Mouse (Mus musculus) embryo, embryonic 9.5 days (tissue): ENCODE results near the gene Gm8050.
"Not testable (repeated sequence)": the region's sequence is repeated elsewhere in the genome, so short reads cannot be mapped to it uniquely, and the experiment has no call there.

Experiments
- DNase-seq: peaks from one replicate; pipeline ENCODE4 v3.0.0-alpha.2; 2017; ENCODE audit errors: extremely low spot score

Gene Gm8050

DNA sequence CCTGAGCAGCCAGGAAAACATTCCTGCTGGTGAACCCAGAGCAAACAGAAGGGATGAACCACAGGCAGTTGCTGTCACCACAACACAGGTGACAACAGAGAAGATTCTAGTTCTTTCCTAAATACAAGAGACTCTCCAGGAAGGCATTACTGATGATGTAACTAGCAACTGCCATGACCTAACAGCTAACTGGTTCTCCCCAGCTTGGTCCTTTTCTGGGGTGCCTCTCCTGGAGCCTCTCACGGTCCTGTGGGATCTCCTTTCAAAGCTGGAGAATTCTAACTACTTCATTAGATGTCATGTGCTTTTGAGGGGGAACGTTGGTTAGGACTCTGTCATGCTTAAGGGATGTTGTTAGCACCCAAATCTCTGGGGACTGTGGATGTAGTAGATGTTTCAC is at the start of gene Gm8050:
TSS of gene Gm8050 (minus strand) at position 101 of the 400 bp plus-strand sequence.
- DNase-seq = not testable (repeated sequence)

- not testable (repeated sequence) for DNase-seq
Measured at GRCm38 (mm10) chr14:6757231-6757536, 37.1 kb upstream of the Gm8050 start.

GRCm38 (mm10) chr14:6756384-6757230 is 36.6 kb upstream of the Gm8050 start:
- DNase-seq = peak; percentile 14

GRCm38 (mm10) chr14:6742232-6742631 is 22.2 kb upstream of the Gm8050 start, which contains the start of gene Gm3636:
TSS of gene Gm3636 (minus strand) at chr14:6742332.
- DNase-seq = not testable (repeated sequence)

DNA sequence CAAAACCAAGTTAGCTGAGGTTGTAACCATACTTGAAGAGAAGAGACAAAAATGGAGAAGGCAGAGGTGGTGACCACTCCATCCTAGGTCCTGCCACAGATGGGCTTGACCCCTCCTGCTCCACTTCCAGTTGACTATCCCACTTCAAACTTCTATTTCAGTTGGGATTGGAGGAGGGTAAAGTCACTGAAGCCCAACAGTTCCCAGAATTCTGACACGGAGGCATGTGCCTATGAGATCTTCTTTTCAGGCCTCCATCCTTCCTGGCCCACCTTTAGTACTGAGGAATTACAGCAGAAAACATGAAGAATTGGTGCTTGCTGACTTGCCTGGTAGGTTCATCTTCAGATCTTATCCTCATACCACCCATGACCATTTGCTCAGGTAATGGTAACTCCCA is 36.0 kb downstream of the Gm8050 start, which contains the start of gene Gm10251:
TSS of gene Gm10251 (minus strand) at position 101 of the 400 bp plus-strand sequence.
- not testable (repeated sequence) for DNase-seq
